Comparison of ENCODE assay signal across 16 mouse cellular contexts in the genomic region with DNA sequence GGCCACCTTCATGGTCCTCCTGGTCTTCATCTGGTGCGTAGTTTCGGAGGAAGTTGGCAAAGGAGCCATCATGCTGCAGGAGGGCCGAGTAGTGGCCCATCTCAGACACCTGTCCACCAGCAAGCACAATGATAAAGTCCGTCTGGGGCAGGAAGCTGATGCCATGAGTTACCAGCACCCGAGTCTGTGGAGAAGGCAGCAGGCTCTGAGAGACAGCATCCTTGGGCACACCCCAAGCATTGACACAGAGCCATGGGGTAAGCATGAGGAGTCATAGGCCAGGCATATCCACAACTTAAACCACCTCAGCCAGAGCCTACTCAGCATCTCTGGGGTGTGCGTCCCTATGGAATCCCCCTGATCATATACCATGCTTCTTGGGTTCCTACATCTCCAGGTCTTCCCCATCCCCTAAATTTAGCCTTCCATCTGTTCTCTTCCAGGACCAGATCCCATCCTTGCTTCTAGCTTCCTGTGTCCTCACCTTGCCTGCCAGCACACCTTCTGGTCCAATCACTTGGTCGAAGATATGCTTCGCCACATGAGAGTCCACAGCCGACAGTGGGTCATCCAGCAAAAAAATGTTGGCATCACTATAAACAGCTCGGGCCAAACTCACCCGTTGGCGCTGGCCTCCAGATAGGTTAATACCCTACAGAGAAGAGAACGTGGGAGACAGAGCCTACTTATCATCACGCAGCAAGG. TPM values are rescaled to one million over a fixed set of nuclear protein-coding genes. Genes with fewer than 3 reads are reported as not detected.
"Had no signal": no experiment of that assay in that cellular context is flagged by ENCODE, and none has a peak within 500 bp of the region (broad histone marks: within the 10 kb centered on the region; RNA-seq: fewer than 3 reads in every experiment).

No protein-coding gene starts in this region.

- H3K27ac ChIP-seq: layer of hippocampus, adult 2 months; limb, embryonic 10.5 days; liver, embryonic 13.5 days; lung, embryonic 15.5 days; midbrain, embryonic 13.5 days had no signal

- DNase-seq: kidney, postnatal 10 days; kidney, postnatal 4 days; liver, embryonic 13.5 days; liver, postnatal 0 days; lung, postnatal 14 days; retina, postnatal 1 day; right cerebral cortex, postnatal 4 days; spleen, adult 18-20 months; thymus, adult 18-20 months; thymus, postnatal 14 days had no signal

- H3K36me3 ChIP-seq: limb, embryonic 10.5 days; liver, embryonic 13.5 days; lung, embryonic 15.5 days; midbrain, embryonic 13.5 days had no signal

- H3K9me3 ChIP-seq: limb, embryonic 10.5 days; liver, embryonic 13.5 days; lung, embryonic 15.5 days had no signal

- H3K27me3 ChIP-seq: lung, embryonic 15.5 days; midbrain, embryonic 13.5 days had no signal

- H3K9ac ChIP-seq: liver, embryonic 13.5 days; liver, postnatal 0 days; lung, embryonic 15.5 days; midbrain, embryonic 13.5 days had no signal

- ATAC-seq: midbrain, embryonic 13.5 days had no signal

- H3K4me1 ChIP-seq: limb, embryonic 10.5 days; liver, embryonic 13.5 days; midbrain, embryonic 13.5 days had no signal

- H3K4me3 ChIP-seq: layer of hippocampus, adult 2 months; limb, embryonic 10.5 days; liver, embryonic 13.5 days; lung, embryonic 15.5 days; midbrain, embryonic 13.5 days; myocyte had no signal

- H3K4me2 ChIP-seq: liver, embryonic 13.5 days; lung, embryonic 15.5 days; midbrain, embryonic 13.5 days had no signal

RNA-seq across cellular contexts. Expression of a gene that starts 31.5 kb away (rescaled TPM):
- total RNA-seq: megakaryocyte-erythroid progenitor cell, adult 5-6 weeks had no signal
- polyA plus RNA-seq: myocyte had no signal
